Mouse (Mus musculus): ENCODE measurements around the gene Tlx2.

GRCm38 (mm10) chr6:83040601-83041000, 29.5 kb downstream of the Tlx2 start:
- TF ChIP-seq CTCF (IDR thresholded peaks at IDR 0.05; ENCODE audit: low read depth, low read length) (no peak), POLR2A (IDR thresholded peaks at IDR 0.05; ENCODE audit: borderline replicate concordance, low read depth, low read length) (no peak)

All from bone marrow macrophage, adult 2 months (primary cell).